Mouse (Mus musculus): Measurements from ENCODE around the gene Olfr1099. TPM values are rescaled to one million over a fixed set of nuclear protein-coding genes. Genes with fewer than 3 reads are reported as not detected.

Olfr1099 gene
- total RNA-seq (2014; fragmentation: Nextera tagmentation) (not detected in 2 replicates), total RNA-seq (2017) (not detected in 2 replicates)

DNA sequence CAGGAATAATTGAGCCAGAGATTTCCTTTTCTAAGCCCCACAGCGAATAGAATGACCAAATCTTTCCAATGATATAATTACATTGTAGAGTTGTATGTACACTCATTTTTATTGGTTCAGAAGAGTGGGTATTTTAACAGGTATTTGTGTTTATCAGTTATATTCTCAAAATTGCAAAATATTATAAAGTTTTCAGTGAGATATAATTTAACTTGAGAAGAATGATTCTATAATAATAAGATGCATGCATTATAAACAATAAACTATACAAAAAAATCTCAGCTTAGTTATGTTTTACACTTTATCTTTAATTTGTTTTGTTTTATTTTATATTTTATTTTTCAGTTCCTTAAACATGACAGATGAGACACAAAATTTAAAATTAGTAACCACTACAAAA lies at the start of gene Olfr1099:
TSS of gene Olfr1099 (minus strand) at position 101 of the 400 bp plus-strand sequence.
- ATAC-seq (replicated peaks; ENCODE audit: poor library complexity, severe bottlenecking) = no peak

DNA sequence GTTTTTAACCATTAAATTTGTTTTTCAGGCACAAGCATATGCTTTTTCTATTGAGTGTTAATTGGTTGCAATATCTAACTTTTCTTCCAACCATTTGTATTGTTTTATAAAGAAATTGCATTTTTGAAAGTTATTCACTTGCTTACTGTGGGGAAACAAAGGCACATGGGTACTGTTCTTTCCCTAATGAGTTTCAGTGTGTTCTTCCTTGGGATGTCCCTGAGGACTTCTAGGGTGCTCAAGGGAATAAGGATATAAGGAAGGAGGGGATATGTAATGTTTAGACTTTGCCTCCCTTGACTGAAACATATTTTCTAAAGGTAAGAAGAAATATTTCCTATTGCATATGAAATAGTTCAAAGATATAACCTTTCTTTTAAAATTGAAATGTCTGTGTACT lies 37.6 kb upstream of the Olfr1099 start, which contains the start of gene Olfr1102:
TSS of gene Olfr1102 (plus strand) at position 301 of the 400 bp plus-strand sequence.
- no peak for ATAC-seq (replicated peaks; ENCODE audit: poor library complexity, severe bottlenecking)

DNA sequence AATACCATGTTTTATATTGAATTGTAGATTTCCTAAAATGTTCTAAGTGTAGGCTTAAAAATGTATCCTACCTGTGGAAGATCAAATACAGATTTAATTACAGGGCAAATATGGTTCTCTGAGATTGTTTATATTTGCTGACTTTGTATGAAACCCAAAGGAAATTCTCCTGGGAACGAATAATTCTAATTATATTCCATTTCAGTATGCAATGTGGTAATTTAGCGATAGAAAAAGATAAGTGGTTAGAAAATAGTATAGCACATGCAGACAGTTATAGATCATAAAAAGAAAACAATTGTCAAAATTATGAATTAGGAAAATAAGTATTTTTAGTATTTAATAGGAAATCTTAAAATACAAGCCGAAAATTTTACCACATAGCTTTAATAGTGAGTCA lies 30.6 kb upstream of the Olfr1099 start, which contains the start of gene Olfr1101:
TSS of gene Olfr1101 (minus strand) at position 101 of the 400 bp plus-strand sequence.
- no peak for ATAC-seq (replicated peaks; ENCODE audit: poor library complexity, severe bottlenecking)

DNA sequence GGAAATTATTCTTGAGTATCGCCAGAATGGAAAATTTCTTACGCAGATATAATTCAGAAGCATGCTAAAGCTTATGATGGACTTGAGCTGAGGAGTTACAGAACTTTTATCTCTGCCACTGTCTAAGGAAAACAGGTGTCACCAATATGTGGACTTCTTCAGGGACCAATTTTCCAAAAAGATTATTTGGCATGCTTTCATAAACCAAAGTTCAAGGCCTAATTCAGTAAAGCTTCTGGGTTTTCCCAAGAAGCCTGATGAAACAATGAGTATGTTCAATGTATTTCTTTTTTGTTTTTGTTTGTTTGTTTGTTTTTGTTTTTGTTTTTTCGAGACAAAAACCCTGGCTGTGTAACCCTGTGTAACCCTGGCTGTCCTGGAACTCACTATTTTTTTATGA lies 19.4 kb upstream of the Olfr1099 start, which contains the start of gene Olfr1100:
TSS of gene Olfr1100 (minus strand) at position 101 of the 400 bp plus-strand sequence.
- ATAC-seq (replicated peaks; ENCODE audit: poor library complexity, severe bottlenecking) = no peak

DNA sequence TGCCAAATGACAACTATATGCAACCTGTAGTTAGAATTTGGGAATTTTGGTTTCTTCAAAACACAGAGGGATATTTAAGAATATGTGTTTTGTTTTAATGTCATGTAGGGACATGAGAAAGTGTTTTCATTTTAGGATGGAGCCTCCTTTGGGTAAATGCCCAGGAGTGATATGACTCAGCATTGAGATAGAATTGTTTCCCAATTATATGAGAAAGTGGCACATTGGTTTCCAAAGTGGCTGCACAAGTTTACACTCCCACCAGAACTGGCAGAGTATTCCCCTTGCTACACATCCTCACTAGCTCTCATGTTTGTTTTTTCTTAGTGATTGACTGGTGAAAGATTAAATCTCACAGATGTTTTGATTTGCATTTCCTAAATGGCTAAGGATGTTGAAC lies 33.9 kb downstream of the Olfr1099 start:
- ATAC-seq (replicated peaks; ENCODE audit: poor library complexity, severe bottlenecking) = no peak

DNA sequence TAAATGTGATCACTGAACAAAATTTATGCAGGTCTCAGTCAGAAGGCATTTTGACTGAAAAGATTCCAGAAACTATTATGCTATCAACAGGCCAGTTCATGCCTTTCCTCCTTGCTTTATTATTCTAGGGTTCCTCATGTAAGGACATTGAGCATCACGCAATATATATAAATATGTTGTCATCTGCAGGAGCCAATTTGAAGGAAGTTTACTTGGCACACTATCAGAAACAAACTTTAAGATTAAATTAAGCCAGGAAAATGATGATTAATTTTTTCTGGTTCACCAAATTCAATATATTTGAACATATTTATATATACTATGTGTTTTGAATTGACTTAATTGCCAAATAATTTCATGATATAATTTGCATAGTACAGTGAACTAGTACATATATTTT lies 36.0 kb downstream of the Olfr1099 start, which contains the start of gene Olfr1098:
TSS of gene Olfr1098 (minus strand) at position 101 of the 400 bp plus-strand sequence.
- ATAC-seq (replicated peaks; ENCODE audit: poor library complexity, severe bottlenecking) = no peak

DNA sequence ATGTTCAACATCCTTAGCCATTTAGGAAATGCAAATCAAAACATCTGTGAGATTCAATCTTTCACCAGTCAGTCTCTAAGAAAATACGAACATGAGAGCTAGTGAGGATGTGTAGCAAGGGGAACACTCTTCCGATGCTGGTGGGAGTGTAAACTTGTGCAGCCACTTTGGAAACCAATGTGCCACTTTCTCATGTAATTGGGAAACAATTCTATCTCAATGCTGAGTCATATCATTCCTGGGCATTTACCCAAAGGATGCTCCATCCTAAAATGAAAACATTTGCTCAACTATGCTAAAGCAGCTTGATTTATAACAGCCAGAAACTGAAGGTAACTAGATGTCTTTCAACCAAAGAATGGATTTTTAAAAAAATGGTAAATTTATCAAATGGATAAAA lies 54.8 kb downstream of the Olfr1099 start:
- ATAC-seq (replicated peaks; ENCODE audit: poor library complexity, severe bottlenecking) = no peak

Other genes starting within 250 kb of the Olfr1099 start
- not detected in 2 replicates for gene Olfr1089, start 227.0 kb downstream of the Olfr1099 start, total RNA-seq (2014; fragmentation: Nextera tagmentation)
- gene Olfr1089, start 227.0 kb downstream of the Olfr1099 start, total RNA-seq (2017) = not detected in 2 replicates
- not detected in 2 replicates for gene Olfr1090, start 201.7 kb downstream of the Olfr1099 start, total RNA-seq (2014; fragmentation: Nextera tagmentation)
- gene Olfr1090, start 201.7 kb downstream of the Olfr1099 start, total RNA-seq (2017) = not detected in 2 replicates
- not detected in 2 replicates for gene Olfr1093, start 178.2 kb downstream of the Olfr1099 start, total RNA-seq (2014; fragmentation: Nextera tagmentation)
- gene Olfr1093, start 178.2 kb downstream of the Olfr1099 start, total RNA-seq (2017) = not detected in 2 replicates
- not detected in 2 replicates for gene Olfr141, start 150.7 kb downstream of the Olfr1099 start, total RNA-seq (2014; fragmentation: Nextera tagmentation)
- gene Olfr141, start 150.7 kb downstream of the Olfr1099 start, total RNA-seq (2017) = not detected in 2 replicates
- gene Olfr1094, start 136.0 kb downstream of the Olfr1099 start, total RNA-seq (2014; fragmentation: Nextera tagmentation) = not detected in 2 replicates
- not detected in 2 replicates for gene Olfr1094, start 136.0 kb downstream of the Olfr1099 start, total RNA-seq (2017)
- gene Olfr1095, start 109.0 kb downstream of the Olfr1099 start, total RNA-seq (2014; fragmentation: Nextera tagmentation) = not detected in 2 replicates
- not detected in 2 replicates for gene Olfr1095, start 109.0 kb downstream of the Olfr1099 start, total RNA-seq (2017)
- not detected in 2 replicates for gene Gm13723, start 85.9 kb downstream of the Olfr1099 start, total RNA-seq (2014; fragmentation: Nextera tagmentation)
- gene Gm13723, start 85.9 kb downstream of the Olfr1099 start, total RNA-seq (2017) = not detected in 2 replicates
- gene Olfr1097, start 68.5 kb downstream of the Olfr1099 start, total RNA-seq (2014; fragmentation: Nextera tagmentation) = not detected in 2 replicates
- gene Olfr1097, start 68.5 kb downstream of the Olfr1099 start, total RNA-seq (2017) = not detected in 2 replicates
- not detected in 2 replicates for gene Olfr1098, start 36.1 kb downstream of the Olfr1099 start, total RNA-seq (2014; fragmentation: Nextera tagmentation)
- not detected in 2 replicates for gene Olfr1098, start 36.1 kb downstream of the Olfr1099 start, total RNA-seq (2017)
- gene Olfr1100, start 19.3 kb upstream of the Olfr1099 start, total RNA-seq (2014; fragmentation: Nextera tagmentation) = not detected in 2 replicates
- gene Olfr1100, start 19.3 kb upstream of the Olfr1099 start, total RNA-seq (2017) = not detected in 2 replicates
- not detected in 2 replicates for gene Olfr1101, start 30.5 kb upstream of the Olfr1099 start, total RNA-seq (2014; fragmentation: Nextera tagmentation)
- gene Olfr1101, start 30.5 kb upstream of the Olfr1099 start, total RNA-seq (2017) = not detected in 2 replicates
- not detected in 2 replicates for gene Olfr1102, start 37.7 kb upstream of the Olfr1099 start, total RNA-seq (2014; fragmentation: Nextera tagmentation)
- not detected in 2 replicates for gene Olfr1102, start 37.7 kb upstream of the Olfr1099 start, total RNA-seq (2017)
- gene Olfr1104, start 66.4 kb upstream of the Olfr1099 start, total RNA-seq (2014; fragmentation: Nextera tagmentation) = not detected in 2 replicates
- not detected in 2 replicates for gene Olfr1104, start 66.4 kb upstream of the Olfr1099 start, total RNA-seq (2017)
- not detected in 2 replicates for gene Olfr1105, start 75.8 kb upstream of the Olfr1099 start, total RNA-seq (2014; fragmentation: Nextera tagmentation)
- not detected in 2 replicates for gene Olfr1105, start 75.8 kb upstream of the Olfr1099 start, total RNA-seq (2017)
- gene Olfr1106, start 91.6 kb upstream of the Olfr1099 start, total RNA-seq (2014; fragmentation: Nextera tagmentation) = not detected in 2 replicates
- not detected in 2 replicates for gene Olfr1106, start 91.6 kb upstream of the Olfr1099 start, total RNA-seq (2017)
- gene Olfr1107, start 115.1 kb upstream of the Olfr1099 start, total RNA-seq (2014; fragmentation: Nextera tagmentation) = not detected in 2 replicates
- gene Olfr1107, start 115.1 kb upstream of the Olfr1099 start, total RNA-seq (2017) = not detected in 2 replicates
- gene Olfr1109, start 135.3 kb upstream of the Olfr1099 start, total RNA-seq (2014; fragmentation: Nextera tagmentation) = not detected in 2 replicates
- gene Olfr1109, start 135.3 kb upstream of the Olfr1099 start, total RNA-seq (2017) = not detected in 2 replicates
- not detected in 2 replicates for gene Olfr259, start 153.9 kb upstream of the Olfr1099 start, total RNA-seq (2014; fragmentation: Nextera tagmentation)
- not detected in 2 replicates for gene Olfr259, start 153.9 kb upstream of the Olfr1099 start, total RNA-seq (2017)
- not detected in 2 replicates for gene Olfr1110, start 179.6 kb upstream of the Olfr1099 start, total RNA-seq (2014; fragmentation: Nextera tagmentation)
- gene Olfr1110, start 179.6 kb upstream of the Olfr1099 start, total RNA-seq (2017) = not detected in 2 replicates
- gene Olfr1111, start 191.9 kb upstream of the Olfr1099 start, total RNA-seq (2014; fragmentation: Nextera tagmentation) = not detected in 2 replicates
- not detected in 2 replicates for gene Olfr1111, start 191.9 kb upstream of the Olfr1099 start, total RNA-seq (2017)
- gene Olfr1112, start 227.1 kb upstream of the Olfr1099 start, total RNA-seq (2014; fragmentation: Nextera tagmentation) = not detected in 2 replicates
- gene Olfr1112, start 227.1 kb upstream of the Olfr1099 start, total RNA-seq (2017) = not detected in 2 replicates
- not detected in 2 replicates for gene Olfr1113, start 248.3 kb upstream of the Olfr1099 start, total RNA-seq (2014; fragmentation: Nextera tagmentation)
- not detected in 2 replicates for gene Olfr1113, start 248.3 kb upstream of the Olfr1099 start, total RNA-seq (2017)